Mouse (Mus musculus): Measurements from ENCODE around the gene Tmem178. TPM values are rescaled to one million over a fixed set of nuclear protein-coding genes. Genes with fewer than 3 reads are reported as not detected.
A peak's percentile ranks its signal among the peaks of the same experiment; 100 is the strongest.

Tmem178 gene
- 1 to 10 TPM in 1 of 2 experiments, under 1 TPM in 1; 0.78 to 1.6 TPM for total RNA-seq (2021)
- long read RNA-seq, experiment 1, partial matches to known transcripts: 0 of 3 reads
- long read RNA-seq, experiment 1, other reads (novel, unspliced or antisense): 0 of 3 reads
- long read RNA-seq, experiment 2: 0 reads

DNA sequence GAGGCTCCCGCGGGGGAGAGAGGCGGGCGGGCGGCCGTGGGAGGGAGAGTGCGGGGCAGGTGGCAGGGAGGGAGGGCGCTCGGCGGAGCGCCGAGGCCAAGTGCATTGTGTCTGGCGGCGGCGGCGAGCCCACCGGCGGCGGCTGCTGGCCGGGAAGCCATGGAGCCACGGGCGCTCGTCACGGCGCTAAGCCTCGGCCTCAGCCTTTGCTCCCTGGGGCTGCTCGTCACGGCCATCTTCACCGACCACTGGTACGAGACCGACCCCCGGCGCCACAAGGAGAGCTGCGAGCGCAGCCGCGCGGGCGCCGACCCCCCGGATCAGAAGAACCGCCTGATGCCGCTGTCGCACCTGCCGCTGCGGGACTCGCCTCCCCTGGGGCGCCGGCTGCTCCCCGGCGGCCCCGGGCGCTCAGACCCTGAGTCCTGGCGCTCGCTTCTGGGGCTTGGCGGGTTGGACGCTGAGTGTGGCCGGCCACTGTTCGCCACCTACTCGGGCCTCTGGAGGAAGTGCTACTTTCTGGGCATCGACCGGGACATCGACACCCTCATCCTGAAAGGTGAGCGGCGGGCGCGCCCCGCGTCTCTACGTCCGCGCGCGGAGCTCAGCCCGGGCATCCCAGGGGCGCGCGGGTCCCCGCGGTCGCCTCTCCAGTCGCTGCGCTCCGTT is at the start of gene Tmem178:
Gene Tmem178, plus strand, starts transcription at position 103 of the 669 bp plus-strand sequence.
- DNase-seq: peak; percentile 22 to 31
- intact Hi-C loops (cut with DNase I): no loop called here

DNA sequence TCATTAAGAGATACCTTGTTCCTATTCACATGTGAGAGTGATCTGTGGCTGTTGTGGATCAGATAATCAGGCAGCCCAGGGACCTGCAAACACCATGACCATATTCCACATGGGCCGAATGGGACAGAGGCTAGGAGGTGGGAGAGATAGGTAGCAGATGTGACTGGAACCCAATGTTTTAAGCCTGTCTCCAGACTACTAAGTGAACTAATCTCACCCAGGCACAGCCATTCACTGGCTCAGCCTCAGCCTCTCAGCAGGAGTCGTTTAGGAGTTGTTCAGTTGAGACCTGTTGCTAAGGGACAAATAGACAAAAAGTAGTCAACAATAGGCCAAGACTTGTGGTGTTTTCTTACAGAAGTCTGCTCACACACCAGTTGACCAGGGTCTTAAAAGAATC is 48.0 kb upstream of the Tmem178 start:
- DNase-seq: no peak
- intact Hi-C loops (cut with DNase I): no loop called here

DNA sequence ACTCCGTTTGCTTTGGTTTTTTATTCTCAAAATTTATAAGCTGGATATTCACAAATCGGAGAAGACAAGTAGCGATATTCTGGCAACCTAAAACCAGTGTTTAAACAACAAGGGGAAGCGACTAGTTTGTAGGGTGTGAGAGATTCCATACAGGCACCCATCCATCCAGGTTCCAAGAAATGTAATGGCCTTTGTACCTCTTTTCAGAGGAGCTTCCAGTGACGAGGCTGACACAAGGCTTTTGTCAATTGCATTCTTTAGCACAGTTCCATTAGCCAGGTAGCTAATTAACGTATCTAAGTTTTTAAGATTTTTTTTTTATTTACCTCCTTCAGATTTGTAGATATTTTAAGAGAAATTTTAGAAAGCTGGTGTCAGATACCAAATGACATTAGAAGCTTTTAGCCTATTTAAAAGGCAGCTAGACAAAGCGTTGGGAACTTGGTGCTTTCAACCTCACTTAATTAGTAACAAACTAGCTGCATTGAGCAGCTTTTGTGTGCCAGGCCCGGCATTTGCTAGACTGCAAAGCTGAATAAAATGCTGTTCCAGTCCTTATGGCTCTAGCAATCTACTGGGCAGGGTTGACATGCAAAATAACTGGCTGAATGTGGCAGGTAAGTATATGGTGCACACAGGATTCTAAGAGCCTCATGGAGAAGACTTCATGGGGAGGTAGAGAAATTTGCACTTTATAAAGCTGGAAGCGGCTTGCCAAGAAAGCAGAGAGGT is 46.6 kb upstream of the Tmem178 start:
- DNase-seq: no peak
- intact Hi-C loops (cut with DNase I): no loop called here

DNA sequence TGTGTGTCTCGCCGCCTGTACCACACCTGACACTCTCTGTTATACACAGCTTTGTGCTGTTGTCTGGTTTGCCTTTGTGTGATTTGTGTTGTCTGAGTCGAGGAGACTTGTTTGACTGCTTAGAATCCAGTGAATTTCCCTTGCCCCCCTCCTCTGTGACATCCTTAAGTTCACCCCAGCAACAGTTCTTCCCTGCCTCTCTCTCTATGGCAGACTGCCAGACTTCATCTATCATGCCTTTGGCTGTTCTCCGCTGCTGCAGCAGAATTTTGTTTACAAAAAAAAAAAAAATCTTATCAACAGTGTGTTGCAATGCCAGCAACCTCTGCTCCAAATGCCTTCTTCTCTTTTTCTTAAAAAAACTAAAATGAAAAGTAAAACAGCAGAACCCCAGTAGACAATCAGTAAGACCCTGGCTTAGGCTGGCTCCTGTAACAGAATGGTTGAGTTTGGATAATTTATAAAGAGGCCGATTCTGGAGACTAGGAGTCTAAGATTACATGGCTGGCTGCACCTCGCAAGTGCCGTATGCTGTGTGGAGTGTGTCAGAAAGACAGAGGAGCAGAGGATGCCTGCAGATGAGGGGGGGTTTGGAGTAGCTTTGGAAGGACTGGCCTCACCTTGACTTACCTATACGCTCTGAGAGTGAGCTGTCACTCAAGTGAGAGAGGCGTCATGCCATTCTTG is 44.8 kb upstream of the Tmem178 start:
- DNase-seq: peak; percentile 22 to 57

DNA sequence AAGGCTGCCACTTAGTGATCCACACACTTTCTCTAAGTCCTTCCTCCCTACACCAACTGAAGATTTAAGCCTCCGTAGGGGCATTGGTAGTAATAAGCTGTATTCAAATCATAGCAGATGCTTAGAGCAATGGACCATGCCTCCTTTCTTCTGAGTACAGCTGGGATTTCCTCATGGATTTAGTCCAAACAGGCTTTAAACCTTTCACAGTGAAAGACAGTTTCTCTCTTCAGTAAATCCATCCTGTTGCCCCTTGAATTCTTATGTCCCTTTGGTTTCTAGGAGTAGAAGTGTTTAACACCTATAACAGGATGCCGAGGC is 44.3 kb upstream of the Tmem178 start:
- intact Hi-C loops (cut with DNase I): no loop called here

More for the DNA sequence above, 44.8 kb upstream of the Tmem178 start:
- intact Hi-C loops (cut with DNase I): no loop called here

DNA sequence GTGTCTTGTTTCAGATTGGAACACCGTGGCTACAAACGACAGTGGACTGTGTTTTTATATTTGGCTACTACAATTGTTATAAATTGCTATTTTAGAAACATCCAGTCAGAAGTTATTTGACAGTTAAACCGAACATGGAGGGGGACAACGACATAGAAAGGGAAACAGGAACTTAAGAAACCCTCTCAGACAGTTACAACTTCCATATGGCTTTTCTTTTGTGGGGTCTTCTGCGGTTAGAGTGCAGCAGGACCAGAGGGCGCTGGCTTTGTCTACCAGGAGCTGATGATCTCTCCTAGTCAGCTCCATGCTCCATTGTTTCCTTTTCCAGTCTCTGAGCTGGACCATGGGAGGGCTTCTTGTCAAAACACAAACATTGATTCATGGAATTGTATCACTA is 42.5 kb upstream of the Tmem178 start:
- no peak for DNase-seq
- intact Hi-C loops (cut with DNase I): no loop called here

More for the DNA sequence above, 44.3 kb upstream of the Tmem178 start:
- no peak for DNase-seq

DNA sequence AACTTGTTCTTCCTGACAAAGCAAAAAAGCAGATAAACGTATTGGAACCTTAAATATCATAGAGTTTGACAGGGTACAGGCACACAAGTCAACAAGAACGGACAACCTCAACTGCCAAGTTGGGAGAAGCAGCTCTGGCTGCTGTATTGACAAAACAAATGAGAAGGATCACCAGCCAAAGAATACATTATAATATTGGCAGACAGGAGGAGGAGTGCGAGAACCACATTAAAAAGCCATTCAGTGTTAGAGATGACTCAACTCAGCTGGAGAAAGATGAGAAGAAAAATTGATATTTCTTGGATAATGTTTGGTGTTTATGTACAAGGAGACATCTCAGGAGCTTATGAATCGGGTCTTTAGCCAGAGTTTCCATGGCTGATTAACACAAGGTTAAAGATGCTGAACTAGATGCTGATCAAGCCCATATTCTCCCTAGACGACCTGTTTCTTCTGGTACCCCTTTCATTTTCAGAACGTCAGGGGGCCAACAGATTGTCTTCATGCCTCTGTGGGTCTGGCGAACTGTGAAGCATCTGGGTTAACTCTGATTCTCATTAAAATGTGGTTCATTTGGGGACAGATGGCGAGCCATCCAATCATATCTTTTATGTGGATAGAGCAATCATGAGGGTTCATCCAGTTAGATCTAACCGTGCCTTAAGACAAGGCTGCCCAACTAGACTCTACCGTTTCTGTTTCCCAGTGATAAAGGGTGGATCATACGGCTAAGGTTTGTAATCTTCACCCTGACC is 41.1 kb upstream of the Tmem178 start:
- intact Hi-C loops (cut with DNase I): no loop called here
- DNase-seq: no peak

DNA sequence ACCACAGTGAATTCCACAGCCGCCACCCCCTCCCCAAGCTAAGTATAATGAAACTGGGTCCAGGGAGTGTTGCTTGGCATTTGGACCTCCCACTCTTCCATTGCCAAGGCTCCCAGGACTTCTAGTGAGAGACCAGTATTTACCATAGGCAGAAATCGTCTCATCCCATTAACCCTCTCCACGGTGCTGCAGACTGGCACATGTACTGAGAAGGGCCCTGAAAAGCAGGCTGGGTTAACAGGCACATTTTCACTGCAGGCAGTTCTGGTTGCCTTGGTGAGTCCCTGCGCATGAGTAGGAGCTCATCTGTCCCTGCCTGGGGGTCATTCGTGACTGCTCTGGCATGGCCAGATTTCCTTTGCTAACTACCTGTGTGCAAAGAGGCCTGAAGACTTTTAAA is 40.4 kb upstream of the Tmem178 start:
- intact Hi-C loops (cut with DNase I): no loop called here

DNA sequence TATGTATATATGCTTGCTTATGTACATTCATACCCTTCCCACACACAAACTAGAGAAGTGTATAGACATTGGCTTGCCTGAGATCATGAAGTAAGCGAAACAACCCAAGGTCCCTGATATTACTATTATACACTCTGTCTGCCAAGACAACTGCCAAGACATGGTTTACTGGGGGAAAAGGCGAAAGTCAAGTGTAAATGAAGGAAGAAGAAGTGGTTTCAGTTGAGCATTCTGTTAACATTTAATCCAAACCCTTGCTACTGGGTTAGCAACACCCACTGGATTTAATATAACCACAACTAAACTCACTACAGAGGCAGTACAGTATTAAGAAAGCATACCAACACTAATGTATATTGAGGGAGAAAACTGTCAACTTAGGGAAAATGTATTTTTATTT is 28.8 kb upstream of the Tmem178 start:
- intact Hi-C loops (cut with DNase I): no loop called here
- DNase-seq: no peak

More for the DNA sequence above, 40.4 kb upstream of the Tmem178 start:
- DNase-seq: no peak

DNA sequence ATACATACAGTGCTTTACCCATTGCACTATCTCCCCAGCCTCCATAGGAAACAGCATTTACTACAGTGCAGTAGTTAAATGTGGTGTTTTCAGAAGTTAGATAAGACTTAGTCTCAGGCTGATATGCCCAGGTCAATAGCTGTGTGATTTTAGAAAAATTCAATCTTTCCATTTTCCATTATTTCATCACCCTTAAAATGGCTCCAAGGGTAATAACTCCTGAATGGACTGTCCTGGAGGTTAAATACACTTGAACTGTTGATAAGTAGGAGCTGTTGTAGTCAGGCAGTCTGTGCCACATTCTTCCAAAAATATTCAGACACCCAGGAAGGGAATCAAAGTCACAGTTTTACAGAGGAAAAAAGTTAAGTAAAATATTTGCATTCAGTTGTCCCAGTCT is 25.2 kb upstream of the Tmem178 start:
- intact Hi-C loops (cut with DNase I): no loop called here
- DNase-seq: no peak

DNA sequence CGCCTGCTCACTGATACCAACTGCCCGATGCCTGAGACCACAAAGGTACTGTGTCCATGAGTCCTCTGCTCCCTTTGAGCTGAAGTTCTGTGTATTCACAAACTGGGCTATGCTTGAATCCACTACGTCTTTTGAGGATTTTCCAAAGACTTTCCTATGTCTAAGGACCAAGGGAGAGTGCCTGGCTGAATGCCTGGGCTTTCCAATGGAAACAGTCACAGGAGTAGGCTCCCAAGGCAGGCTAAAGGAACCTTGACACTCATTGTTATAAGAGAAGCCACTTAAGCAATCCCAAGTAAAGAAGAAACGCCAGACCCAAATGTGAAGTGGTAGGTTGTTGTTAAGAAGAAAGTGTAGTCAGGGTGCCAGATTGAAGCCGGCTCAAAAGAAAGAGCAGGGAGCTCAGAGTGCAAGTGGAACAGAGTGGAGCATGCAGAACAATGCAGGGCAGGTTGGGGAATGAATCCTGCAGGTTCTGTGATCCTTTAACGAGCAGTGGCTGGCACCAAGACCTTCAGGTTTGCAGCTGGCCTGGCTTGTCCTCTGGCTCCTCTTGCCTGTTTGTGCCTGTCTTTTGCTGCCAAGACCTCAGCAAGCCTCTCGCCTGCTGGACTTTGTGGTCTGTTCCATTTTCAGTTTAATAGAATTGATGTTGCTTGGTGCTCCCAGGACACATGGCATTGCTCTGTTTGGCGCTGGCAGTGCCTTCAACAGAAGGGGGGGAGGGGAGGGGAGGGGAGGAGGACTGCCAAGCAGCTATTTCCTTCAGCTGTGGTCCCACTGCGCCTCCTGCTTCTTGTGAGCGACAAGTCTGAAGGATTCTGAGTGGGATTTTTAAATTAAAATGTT is 22.9 kb upstream of the Tmem178 start:
- intact Hi-C loops (cut with DNase I): no loop called here
- peak; percentile 6 to 29 for DNase-seq

DNA sequence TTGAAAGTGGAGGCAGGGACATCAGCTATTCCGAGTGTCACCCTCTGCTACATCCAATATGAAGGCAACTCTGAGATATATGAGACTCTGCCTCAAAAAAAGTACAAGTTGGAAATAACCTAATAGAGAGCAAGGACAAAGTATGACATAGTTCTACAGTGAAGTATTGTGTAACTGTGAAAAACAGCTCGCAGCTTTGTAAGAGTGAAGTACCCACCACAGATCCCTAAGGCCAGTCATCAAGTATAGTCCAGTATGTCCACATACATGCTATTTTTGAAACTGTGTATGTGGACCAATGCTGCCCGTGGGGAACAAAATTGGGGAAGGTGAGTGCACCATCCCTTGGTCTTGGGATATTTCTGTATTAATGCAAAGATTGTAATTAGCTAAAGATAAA is 18.9 kb upstream of the Tmem178 start:
- DNase-seq: no peak
- intact Hi-C loops (cut with DNase I): no loop called here

DNA sequence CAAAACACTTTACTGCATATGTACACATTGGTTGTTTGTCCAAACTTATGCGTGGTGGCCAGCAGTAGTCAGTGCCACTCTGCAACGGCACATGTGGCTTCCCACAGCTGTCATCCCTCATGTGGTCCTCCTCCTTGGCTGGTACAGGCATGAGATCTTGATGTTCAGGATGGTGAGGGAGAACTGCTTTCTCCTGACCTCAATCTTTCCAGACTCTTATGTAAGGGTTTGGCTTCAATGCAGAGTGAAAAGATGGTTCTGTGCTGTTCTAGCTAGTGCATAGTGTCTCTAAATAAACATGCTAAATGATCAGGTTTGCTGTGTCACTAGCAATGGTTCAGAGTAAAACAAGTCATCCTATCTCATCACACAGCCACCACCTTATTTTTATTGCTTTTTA is 17.3 kb upstream of the Tmem178 start:
- no peak for DNase-seq
- intact Hi-C loops (cut with DNase I): no loop called here

DNA sequence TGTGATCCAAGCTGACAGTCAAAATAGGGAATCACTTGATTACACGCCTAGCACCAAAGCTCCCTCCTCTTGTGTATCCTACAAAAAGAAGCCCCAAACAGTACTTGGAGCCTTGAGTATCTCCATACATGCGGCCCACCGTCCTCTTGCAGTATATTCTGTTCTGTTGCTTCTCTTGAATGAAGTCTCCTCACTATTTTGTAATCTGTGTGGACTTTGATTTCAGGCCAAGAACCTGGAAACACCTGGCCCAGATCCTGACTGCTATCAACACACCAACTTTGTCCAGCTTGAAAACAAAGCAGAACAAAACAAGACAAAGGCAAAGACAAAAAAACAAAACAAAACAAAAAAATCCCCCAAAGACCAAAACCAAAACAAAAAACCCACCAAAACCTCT is 11.7 kb upstream of the Tmem178 start:
- DNase-seq: peak; percentile 23 to 58
- intact Hi-C loops (cut with DNase I): no loop called here

DNA sequence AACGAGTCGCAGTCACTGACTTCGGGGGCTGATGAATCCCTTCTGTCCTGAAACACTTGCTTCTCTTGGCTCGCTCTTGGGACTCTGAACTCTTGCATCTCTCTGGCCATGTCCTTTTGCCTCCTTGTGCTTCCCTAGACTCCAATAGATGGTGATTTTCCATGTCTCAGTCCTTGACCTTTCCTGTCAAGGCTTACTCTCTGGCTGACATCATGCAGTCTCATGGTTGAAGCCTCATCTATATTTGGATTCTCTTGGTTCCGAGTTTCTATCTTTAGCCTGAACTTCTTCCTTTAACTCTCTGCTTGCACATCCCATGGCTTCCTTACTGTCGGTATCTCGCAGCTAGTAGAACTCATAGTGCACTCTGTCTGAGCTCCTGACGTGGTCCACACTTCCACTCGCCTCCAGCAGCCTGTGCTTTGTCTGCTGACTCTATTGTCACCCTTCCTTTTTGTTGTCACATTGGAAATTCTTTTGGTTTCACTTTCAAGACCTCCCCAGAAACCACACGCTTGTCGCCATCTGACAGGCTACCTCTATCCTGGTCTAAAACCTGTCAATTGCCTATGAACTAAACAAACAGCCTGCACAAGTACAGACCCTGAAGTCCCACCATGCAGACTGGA is 10.9 kb upstream of the Tmem178 start:
- intact Hi-C loops (cut with DNase I): no loop called here
- DNase-seq: peak; percentile 19 to 26

DNA sequence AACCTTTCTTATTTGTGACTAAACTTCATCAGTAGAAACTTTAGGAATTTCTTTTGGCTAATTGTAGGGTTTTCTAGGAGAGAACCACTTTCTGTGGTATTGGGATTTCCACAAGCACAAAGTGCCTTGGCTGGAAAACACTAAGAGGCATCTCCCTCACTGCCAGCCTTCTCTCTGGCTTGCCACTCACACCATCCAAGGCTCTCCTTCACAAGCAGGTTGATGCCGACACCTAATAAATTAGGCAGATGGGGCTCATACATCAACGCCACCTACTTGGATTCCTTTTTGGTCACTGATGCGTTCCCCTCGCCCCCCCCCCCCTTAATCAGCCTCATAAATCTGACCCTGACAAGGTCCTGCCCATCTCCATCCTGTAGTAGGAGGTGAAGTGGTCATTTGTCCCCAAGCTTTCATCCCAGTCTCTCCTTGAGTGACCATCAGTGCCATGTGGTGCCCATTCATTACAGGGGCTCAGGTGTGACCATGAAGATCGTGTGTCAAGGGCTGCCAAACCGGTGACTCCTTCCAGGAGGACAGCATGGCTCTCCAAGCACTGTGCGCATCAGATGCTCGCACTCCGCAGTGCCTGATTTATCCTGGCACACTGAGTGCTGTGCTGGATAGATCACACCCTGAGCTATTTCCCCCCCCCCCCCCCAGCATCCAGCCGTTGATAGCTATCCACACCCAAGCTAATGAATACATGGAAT is 8.5 kb upstream of the Tmem178 start:
- no peak for DNase-seq
- intact Hi-C loops (cut with DNase I): no loop called here

DNA sequence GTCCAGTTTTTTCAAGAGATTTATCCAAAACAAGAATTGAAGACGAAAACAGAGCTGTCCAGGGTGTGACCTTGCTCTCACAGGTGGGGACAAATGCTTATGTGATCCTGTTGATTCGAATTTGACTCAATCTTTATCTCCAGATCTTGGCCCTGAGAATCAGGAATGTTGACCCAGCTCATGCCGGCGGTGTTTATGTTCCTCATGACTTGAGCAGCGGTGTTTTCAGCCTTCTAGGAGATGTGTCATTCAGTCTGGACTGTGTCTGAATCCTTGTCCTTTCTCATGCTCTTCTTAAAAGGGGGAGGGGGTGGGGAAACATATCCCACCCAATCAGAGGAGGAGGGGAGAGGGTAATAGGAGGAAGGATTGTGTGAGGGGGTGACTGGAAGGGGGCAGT is 7.9 kb upstream of the Tmem178 start:
- no peak for DNase-seq
- intact Hi-C loops (cut with DNase I): no loop called here

DNA sequence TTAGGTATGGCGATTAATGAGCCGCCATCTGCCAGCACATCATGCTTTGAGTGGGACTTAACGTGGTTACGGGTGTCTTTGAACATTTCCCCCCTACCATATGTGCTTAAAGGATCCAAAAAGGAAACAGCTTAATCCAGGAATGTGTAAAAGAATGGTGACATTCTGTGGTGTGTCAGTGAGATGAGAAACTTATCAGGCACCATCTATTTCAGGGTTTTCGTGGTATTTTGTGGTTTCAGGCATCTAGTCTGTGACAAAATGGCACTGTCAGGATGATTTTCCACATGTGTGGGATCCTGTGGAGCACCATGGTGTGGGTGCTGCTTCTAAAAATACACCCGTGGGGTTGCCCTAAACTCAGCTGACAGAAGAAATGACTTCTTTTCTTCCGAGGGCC is 4.6 kb upstream of the Tmem178 start:
- no peak for DNase-seq
- intact Hi-C loops (cut with DNase I): no loop called here

DNA sequence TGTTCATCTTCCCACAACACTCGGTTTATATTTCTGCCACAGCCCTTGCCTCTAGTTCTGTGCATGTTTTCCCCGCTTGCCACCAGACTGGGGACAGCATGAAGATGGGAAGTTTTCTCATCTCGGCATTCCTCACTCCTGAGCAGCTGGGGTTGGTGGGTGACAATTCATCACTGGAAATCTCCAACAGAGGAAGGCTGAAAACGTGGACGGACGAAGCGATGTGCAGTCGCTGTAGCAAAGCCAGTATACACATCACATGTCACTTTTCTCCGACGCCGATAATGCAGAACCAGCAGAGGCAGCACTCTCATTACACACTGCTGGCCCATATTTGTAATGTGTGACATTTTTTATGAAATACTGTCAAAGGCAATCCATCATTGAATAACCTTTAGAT is 2.6 kb upstream of the Tmem178 start:
- no peak for DNase-seq
- intact Hi-C loops (cut with DNase I): no loop called here
